Mouse (Mus musculus) kidney, embryonic 16.5 days (tissue): ENCODE results near the gene Wdr59. TPM values are rescaled to one million over a fixed set of nuclear protein-coding genes. Genes with fewer than 3 reads are reported as not detected.

Experiments used
- ATAC-seq: fragments of 200-750 bp; cut with Nextera tagmentation; 2 replicates; pipeline ENCODE4 v1.8.0; 2017; ENCODE audit warnings: moderate TSS enrichment; ENCODE audit not compliant: low FRiP score, low TSS enrichment
- H3K27ac ChIP-seq: fragments of 300-500 bp; sonication (generic); 2 replicates; pipeline ENCODE4 v1.5.1; 2014; ENCODE audit warnings: low read length
- H3K27me3 ChIP-seq: fragments of 300-500 bp; sonication (generic); 2 replicates; pipeline ENCODE4 v1.6.1; 2014; ENCODE audit warnings: low read length, control low read depth, mixed read lengths; ENCODE audit not compliant: insufficient read depth
- H3K36me3 ChIP-seq: fragments of 300-500 bp; sonication (generic); 2 replicates; pipeline ENCODE4 v1.6.1; 2014; ENCODE audit warnings: low read length, control low read depth, mixed read lengths; ENCODE audit not compliant: insufficient read depth
- H3K4me1 ChIP-seq: fragments of 300-500 bp; sonication (generic); 2 replicates; pipeline ENCODE4 v1.6.1; 2014; ENCODE audit warnings: low read length, control low read depth, mixed read lengths; ENCODE audit not compliant: insufficient read depth
- H3K4me2 ChIP-seq: fragments of 300-500 bp; sonication (generic); replicated peaks from 2 replicates; pipeline ENCODE4 v1.6.1; 2014; ENCODE audit warnings: low read depth, low read length
- H3K4me3 ChIP-seq: fragments of 300-500 bp; sonication (generic); 2 replicates; pipeline ENCODE4 v1.5.1; 2014; ENCODE audit warnings: mild to moderate bottlenecking, low read length
- H3K9ac ChIP-seq: fragments of 300-500 bp; sonication (generic); replicated peaks from 2 replicates; pipeline ENCODE4 v1.6.1; 2014; ENCODE audit warnings: low read length
- H3K9me3 ChIP-seq: fragments of 300-500 bp; sonication (generic); 2 replicates; pipeline ENCODE4 v1.6.1; 2016; ENCODE audit warnings: low read length, control low read depth
- WGBS: fragments of 180-500 bp; shearing (Covaris S2); extraction: QIAGEN DNeasy Blood & Tissue Kit; methylation state at CpG from one replicate; pipeline ENCODE4 v1.1.7; 2014; 5-methylcytosine and 5-hydroxymethylcytosine counted together
- polyA plus RNA-seq: library from polyadenylated mRNA; unstranded; fragments of >200 nt; fragmentation: Nextera tagmentation; extraction: Ambion mirVana; gene quantifications from 2 replicates; pipeline ENCODE4 v1.2.1, GENCODE M21; 2015

The Wdr59 gene
- polyA plus RNA-seq, 1 experiment from 2014 or later, result 7.8 TPM

GRCm38 (mm10) chr8:111563075-111563474 is 41.2 kb upstream of the Wdr59 start:
- no peaks in the 10 kb centered on the region for H3K27me3 ChIP-seq

DNA sequence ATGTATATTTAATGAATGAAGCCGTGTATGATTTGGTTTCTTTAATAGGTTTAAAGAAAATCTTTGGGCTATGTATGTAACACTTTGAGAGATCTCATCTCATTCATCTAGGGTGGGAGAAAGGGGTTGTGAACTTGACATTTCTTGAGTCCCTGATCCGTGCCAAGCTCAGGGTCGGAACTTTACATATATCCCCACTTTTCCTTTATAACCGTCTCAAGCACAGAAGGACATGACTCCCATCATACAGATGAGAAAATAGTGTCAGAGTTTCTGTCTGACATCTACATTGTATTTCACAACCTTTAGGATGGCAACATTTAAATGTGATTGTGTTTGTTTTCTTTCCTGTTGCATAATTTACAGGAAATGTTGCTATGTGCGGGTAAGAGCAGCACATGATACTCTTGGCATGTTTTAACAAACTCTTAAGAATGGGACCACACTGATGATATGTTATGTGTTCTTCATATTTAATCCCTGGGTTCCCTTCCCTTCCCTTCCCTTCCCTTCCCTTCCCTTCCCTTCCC is 40.4 kb upstream of the Wdr59 start:
- Histone ChIP-seq H3K9ac (no peak overlapping the region), H3K4me3 (no peak overlapping the region), H3K4me1 (peaks cover 20% of the 10 kb centered on the region; the same call in 1 of the 2 replicates), H3K9me3 (no peaks in the 10 kb centered on the region), H3K36me3 (no peaks in the 10 kb centered on the region), H3K4me2 (no peak overlapping the region), H3K27ac (no peak overlapping the region), H3K27me3 (no peaks in the 10 kb centered on the region)
- ATAC-seq, result no peak
- WGBS, result 88% methylated on average over 5 of the region's 5 CpGs

More at GRCm38 (mm10) chr8:111563075-111563474, 41.2 kb upstream of the Wdr59 start:
- 97% methylated on average over 3 of the region's 5 CpGs for WGBS
- no peak for ATAC-seq
- H3K27ac ChIP-seq, result no peak overlapping the region
- no peaks in the 10 kb centered on the region for H3K9me3 ChIP-seq
- H3K4me2 ChIP-seq, result no peak overlapping the region
- H3K36me3 ChIP-seq, result no peaks in the 10 kb centered on the region
- H3K4me3 ChIP-seq, result no peak overlapping the region
- peaks cover 27% of the 10 kb centered on the region for H3K4me1 ChIP-seq
- H3K9ac ChIP-seq, result no peak overlapping the region

DNA sequence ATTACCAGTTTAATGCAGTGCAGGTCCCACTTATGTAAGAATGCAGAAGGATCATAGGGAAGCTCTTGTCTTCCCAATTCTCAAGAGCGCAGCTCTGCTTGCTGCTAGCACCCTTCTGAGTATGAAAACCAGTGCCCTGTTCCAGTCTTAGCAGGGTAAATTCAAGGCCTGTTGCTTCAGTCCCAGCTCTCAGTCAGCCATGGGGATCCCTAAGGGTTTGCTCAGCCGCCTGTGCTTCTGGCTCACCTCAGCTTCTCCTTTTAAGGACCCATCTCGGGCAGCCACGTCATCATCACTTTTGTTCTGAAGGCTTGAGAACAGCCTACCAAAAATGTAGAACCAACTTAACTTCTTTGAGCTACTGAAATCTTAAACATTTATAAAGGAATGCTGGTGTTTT is 39.9 kb upstream of the Wdr59 start:
- 94% methylated on average over 4 of the region's 4 CpGs for WGBS
- no peak overlapping the region for H3K4me3 ChIP-seq
- H3K27me3 ChIP-seq, result no peaks in the 10 kb centered on the region
- no peak overlapping the region for H3K27ac ChIP-seq
- ATAC-seq, result no peak
- no peaks in the 10 kb centered on the region for H3K9me3 ChIP-seq
- H3K9ac ChIP-seq, result no peak overlapping the region
- no peak overlapping the region for H3K4me2 ChIP-seq
- H3K4me1 ChIP-seq, result peaks cover 24% of the 10 kb centered on the region; the same call in 1 of the 2 replicates
- no peaks in the 10 kb centered on the region for H3K36me3 ChIP-seq

DNA sequence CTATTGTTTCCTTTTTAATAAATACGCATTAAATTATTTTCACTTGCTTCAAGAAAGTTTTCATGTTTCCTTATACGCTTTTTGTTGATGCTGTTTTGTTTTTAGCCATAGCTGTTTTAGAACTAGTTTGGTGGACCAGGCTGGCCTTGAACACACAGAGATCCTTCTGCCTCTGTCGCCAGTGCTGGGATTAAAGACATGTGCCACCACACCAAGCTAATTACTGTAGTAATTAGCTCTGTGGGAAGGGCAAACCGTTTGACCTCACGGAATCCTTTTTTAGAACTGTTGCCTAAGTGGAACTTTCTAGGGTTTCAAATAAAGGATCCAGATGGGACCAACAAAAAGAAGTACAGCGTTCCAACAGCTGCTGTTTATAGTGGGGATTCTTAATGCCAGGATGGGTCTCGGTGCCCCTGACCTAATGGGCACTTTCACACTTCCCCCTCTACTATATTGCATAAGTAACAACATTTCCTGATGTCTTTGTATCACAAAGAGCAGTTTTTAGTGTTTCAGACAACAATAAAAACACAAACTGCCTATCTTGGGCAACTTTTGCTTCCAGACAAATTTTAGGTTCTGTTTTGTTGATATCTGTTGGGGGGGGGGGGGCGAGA is 29.7 kb upstream of the Wdr59 start:
- Histone ChIP-seq H3K9ac (no peak overlapping the region), H3K27me3 (no peaks in the 10 kb centered on the region), H3K4me3 (no peak overlapping the region), H3K4me1 (peaks cover 21% of the 10 kb centered on the region), H3K36me3 (0 out of 2 replicates have a peak, but pooled peaks cover 2% of the 10 kb centered on the region), H3K4me2 (no peak overlapping the region), H3K9me3 (no peaks in the 10 kb centered on the region), H3K27ac (no peak overlapping the region)
- ATAC-seq, result no peak
- 76% methylated on average over 8 of the region's 8 CpGs for WGBS

DNA sequence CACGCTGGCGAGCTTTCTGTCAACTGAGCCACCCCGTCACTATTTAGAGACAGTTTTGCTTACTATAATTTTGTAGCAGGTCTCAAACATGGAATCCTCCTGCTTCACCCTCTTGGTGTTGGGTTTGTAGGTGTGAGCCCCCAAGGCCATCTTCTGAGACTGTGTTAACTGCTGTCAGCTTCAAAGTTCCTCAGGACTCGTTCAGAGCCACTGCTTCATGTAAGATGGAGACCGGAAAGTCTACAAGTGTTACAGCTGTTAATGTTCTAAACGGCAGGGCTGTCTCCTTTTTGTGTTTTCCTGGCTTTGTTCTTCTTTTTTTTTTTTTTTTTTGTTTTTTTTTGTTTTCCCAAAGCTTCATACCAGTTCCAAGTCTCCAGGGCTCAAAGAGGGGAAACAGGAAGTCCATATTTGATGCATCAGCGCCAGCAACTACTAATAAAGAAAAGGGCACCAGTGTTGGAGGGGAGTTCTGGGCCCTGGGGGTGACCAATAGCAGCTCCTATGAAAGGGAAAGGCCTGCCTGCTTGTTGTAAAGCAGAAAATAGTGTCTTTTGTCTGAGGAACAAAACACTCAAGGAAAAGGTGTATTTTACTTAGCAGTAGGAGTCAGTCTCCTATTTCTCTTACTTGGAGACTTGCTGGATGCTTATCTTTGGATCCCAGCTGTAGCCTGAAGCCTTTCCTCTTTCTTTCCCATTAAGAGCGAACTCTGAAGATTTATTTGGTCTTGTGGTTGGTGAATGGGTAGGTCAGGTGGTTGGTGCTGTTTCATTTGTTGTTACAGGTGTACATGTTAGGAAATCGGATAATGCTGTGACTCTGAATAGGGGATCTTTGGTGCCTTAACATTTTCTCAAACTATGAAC is 28.3 kb upstream of the Wdr59 start:
- H3K4me3 ChIP-seq, result no peak overlapping the region
- 0 out of 2 replicates have a peak, but pooled peaks cover 2% of the 10 kb centered on the region for H3K36me3 ChIP-seq
- H3K27me3 ChIP-seq, result no peaks in the 10 kb centered on the region
- H3K4me1 ChIP-seq, result peaks cover 19% of the 10 kb centered on the region
- H3K9ac ChIP-seq, result no peak overlapping the region; the same call in 1 of the 2 replicates
- ATAC-seq, result no peak
- no peaks in the 10 kb centered on the region for H3K9me3 ChIP-seq
- WGBS, result 42% methylated on average over 9 of the region's 9 CpGs
- H3K27ac ChIP-seq, result peak overlapping the region; percentile 79
- 0 out of 2 replicates have a peak overlapping the region, but pooled peaks have one; percentile 2 for H3K4me2 ChIP-seq

DNA sequence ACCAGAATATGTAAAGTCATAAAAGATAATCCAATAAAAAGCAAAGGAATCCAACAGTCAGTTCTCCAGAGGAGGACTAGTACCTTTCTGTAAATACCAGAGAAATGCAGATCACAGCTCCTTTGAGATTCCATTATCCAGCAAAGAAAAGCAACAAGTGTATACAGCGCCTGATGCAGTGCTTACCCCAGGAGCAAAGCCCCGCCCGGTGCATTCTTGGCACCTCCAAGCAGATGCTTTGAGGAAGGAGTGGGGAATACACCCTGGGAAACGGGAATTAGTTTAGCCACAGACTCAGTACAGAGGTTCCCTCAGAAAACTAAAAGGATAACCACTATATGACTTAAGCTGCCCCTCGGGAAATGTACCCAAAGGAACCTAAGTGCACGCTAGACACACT is 26.3 kb upstream of the Wdr59 start:
- ATAC-seq, result no peak
- H3K9ac ChIP-seq, result no peak overlapping the region
- H3K4me2 ChIP-seq, result no peak overlapping the region
- H3K4me1 ChIP-seq, result peaks cover 18% of the 10 kb centered on the region
- H3K27ac ChIP-seq, result no peak overlapping the region
- H3K27me3 ChIP-seq, result no peaks in the 10 kb centered on the region
- H3K9me3 ChIP-seq, result no peaks in the 10 kb centered on the region
- no peak overlapping the region for H3K4me3 ChIP-seq
- WGBS, result 89% methylated on average over 6 of the region's 6 CpGs
- 0 out of 2 replicates have a peak, but pooled peaks cover 2% of the 10 kb centered on the region for H3K36me3 ChIP-seq

- H3K4me3 ChIP-seq, result no peak overlapping the region
- H3K9me3 ChIP-seq, result no peaks in the 10 kb centered on the region
- ATAC-seq, result no peak
- H3K27ac ChIP-seq, result no peak overlapping the region
- H3K9ac ChIP-seq, result no peak overlapping the region
- H3K36me3 ChIP-seq, result 0 out of 2 replicates have a peak, but pooled peaks cover 2% of the 10 kb centered on the region
- H3K4me2 ChIP-seq, result no peak overlapping the region
- WGBS, result 98% methylated on average over 3 of the region's 3 CpGs
- H3K27me3 ChIP-seq, result no peaks in the 10 kb centered on the region
- H3K4me1 ChIP-seq, result peaks cover 18% of the 10 kb centered on the region
Observed at GRCm38 (mm10) chr8:111547144-111547543, 25.3 kb upstream of the Wdr59 start.

GRCm38 (mm10) chr8:111545406-111546156 is 23.7 kb upstream of the Wdr59 start:
- H3K36me3 ChIP-seq, result 0 out of 2 replicates have a peak, but pooled peaks cover 2% of the 10 kb centered on the region
- H3K9me3 ChIP-seq, result no peaks in the 10 kb centered on the region
- no peak overlapping the region for H3K9ac ChIP-seq
- ATAC-seq, result no peak
- peaks cover 17% of the 10 kb centered on the region for H3K4me1 ChIP-seq
- no peak overlapping the region for H3K4me2 ChIP-seq
- WGBS, result 83% methylated on average over 8 of the region's 8 CpGs
- H3K27ac ChIP-seq, result no peak overlapping the region
- no peaks in the 10 kb centered on the region for H3K27me3 ChIP-seq
- H3K4me3 ChIP-seq, result no peak overlapping the region

- H3K9me3 ChIP-seq, result no peaks in the 10 kb centered on the region
- peaks cover 14% of the 10 kb centered on the region; the same call in 1 of the 2 replicates for H3K4me1 ChIP-seq
- no peak overlapping the region for H3K27ac ChIP-seq
- no peaks in the 10 kb centered on the region for H3K27me3 ChIP-seq
- no peak overlapping the region for H3K9ac ChIP-seq
- WGBS, result 94% methylated on average over 9 of the region's 9 CpGs
- no peak overlapping the region for H3K4me3 ChIP-seq
- 0 out of 2 replicates have a peak, but pooled peaks cover 2% of the 10 kb centered on the region for H3K36me3 ChIP-seq
- H3K4me2 ChIP-seq, result no peak overlapping the region
- ATAC-seq, result no peak
Observed at GRCm38 (mm10) chr8:111543712-111544380, 22.0 kb upstream of the Wdr59 start.
